Mouse (Mus musculus): Measurements from ENCODE around the gene Sik2.

- no peak for TF ChIP-seq CTCF (IDR thresholded peaks at IDR 0.05)
- TF ChIP-seq EP300 (IDR thresholded peaks at IDR 0.05) = no peak
Observed at GRCm38 (mm10) chr9:50877431-50877830, 131.4 kb downstream of the Sik2 start.

Measured in lung, postnatal 0 days (tissue).